Mouse (Mus musculus) subcutaneous adipose tissue, adult 2 months (tissue): Measurements from ENCODE around the gene Tpm1. TPM values are rescaled to one million over a fixed set of nuclear protein-coding genes. Genes with fewer than 3 reads are reported as not detected.

Experiments
- polyA plus RNA-seq: library from polyadenylated mRNA; depleted of rRNA; stranded (reverse); fragments of >200 nt; gene quantifications from 2 replicates; pipeline ENCODE4 v1.2.3, GENCODE M21; 2012; ENCODE audit warnings: low replicate concordance; rRNA removed

Tpm1 gene
- polyA plus RNA-seq: 62.5 and 411 TPM in 2 replicates

GRCm38 (mm10) chr9:67049086-67049824 is at the start of gene Tpm1:
Tpm1 (minus strand) TSS chr9:67049406.

GRCm38 (mm10) chr9:66975239-66975645 is 74.0 kb downstream of the Tpm1 start, which contains the start of gene Lactb:
Lactb (minus strand) TSS chr9:66975484.

Other genes starting within 250 kb of the Tpm1 start
- gene Aph1c, start 214.7 kb downstream of the Tpm1 start, polyA plus RNA-seq: 1.8 and 3.3 TPM in 2 replicates
- gene Rab8b, start 129.7 kb downstream of the Tpm1 start, polyA plus RNA-seq: 11.6 and 16.7 TPM in 2 replicates
- 62.6 and 63.6 TPM in 2 replicates for gene Rps27l, start 103.3 kb downstream of the Tpm1 start, polyA plus RNA-seq
- 7.1 and 9.6 TPM in 2 replicates for gene Lactb, start 73.9 kb downstream of the Tpm1 start, polyA plus RNA-seq